Mouse (Mus musculus) heart, adult 18-20 months (tissue): Measurements from ENCODE around the gene Gm10142. TPM values are rescaled to one million over a fixed set of nuclear protein-coding genes. Genes with fewer than 3 reads are reported as not detected.
"Not testable (repeated sequence)": the region's sequence is repeated elsewhere in the genome, so short reads cannot be mapped to it uniquely, and the experiment has no call there.

Experiments
- DNase-seq, 2 experiments: peaks; one replicate each; pipeline ENCODE4 v3.0.0; 2021 to 2022; ENCODE audit warnings: mixed read lengths in 1 of 2
- total RNA-seq, 2 experiments: library from RNA; stranded (reverse); gene quantifications; 2 replicates each; pipeline ENCODE4 v1.2.3; 2021

Gene Gm10142
- total RNA-seq, 2 experiments from 2014 or later = not detected

DNA sequence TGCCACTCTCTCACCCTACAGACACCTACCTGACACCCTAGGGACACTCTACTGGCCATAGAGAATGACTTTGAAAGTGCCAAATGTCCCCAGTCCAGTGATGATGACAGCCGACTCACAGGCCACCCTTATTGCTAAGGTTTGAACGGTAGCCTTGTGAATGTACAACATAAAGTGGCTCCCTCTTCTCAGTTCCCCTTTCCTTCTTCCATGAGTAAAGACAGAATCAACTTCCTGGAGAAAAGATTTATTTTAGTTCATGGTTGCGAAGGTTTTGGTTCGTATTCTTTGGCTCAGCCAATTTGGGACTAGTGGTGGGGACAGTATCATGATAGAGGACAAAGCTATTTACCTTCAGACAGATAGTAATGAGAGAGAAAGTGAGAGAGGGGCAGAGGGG, 23.3 kb downstream of the Gm10142 start:
- DNase-seq = no peak

DNA sequence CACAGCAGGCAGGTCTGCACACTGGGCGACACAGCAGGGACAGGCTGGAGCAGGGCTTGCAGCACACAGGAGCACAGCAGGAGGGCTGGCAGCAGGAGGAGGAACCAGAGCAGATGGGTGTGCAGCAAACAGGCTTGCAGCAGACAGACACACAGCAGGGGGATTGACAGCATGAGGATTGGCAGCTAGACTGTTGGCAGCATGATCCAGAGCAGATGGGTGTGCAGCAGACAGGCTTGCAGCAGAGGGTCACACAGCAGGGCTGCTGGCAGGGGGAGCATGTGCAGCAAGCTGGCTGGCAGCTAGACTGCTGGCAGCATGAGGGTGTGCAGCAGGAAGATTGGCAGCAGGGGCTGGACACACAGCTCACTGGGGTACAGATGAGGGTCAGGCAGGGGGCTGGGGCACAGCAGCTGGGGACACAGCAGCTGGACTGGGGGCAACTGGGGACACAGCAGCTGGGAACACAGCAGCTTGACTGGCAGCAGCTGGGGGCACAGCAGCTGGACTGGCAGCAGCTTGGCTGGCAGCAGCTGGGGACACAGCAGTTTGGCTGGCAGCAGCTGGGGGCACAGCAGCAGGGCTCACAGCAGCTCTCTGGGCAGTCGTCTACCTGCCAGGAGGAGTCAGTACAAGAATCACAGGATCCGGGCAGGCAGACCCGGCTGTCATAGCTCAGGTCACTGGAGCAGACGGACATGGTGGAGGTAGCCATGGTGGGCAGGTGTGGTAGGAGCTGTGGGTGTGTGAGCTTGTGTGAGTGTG, 26.5 kb downstream of the Gm10142 start, which contains the start of gene Gm18596:
Gene Gm18596, minus strand, starts transcription at position 715 of the 765 bp plus-strand sequence.
- not testable (repeated sequence) for DNase-seq

DNA sequence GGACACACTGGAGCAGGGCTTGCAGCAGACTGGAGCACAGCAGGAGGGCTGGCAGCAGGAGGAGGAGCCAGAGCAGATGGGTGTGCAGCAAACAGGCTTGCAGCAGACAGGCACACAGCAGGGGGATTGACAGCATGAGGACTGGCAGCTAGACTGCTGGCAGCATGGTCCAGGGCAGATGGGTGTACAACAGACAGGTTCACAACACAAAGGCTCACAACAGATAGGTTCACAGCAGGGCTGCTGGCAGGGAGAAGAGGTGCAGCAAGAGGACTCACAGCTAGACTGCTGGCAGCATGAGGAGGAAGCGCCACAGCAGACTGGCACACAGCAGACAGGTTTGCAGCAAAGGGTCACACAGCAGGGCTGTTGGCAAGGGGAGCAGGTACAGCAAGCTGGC, 35.1 kb downstream of the Gm10142 start:
- not testable (repeated sequence) for DNase-seq

DNA sequence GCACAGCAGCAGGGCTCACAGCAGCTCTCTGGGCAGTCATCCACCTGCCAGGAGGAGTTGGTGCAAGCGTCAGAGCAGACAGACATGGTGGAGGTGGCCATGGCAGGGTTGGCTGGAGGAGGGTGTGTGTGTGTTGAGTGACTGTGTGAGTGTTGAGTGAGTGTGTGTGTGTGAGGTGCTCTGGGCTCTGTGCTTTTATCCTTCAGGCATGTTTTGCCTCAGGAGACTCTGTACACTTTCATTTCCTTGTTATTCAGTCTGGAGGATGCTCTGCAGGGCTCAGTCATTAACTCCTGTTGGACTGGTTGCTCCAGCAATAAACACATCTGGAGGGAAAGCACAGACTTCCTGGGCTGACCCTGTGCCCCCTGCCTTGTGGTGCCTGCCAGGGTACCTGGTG, 35.6 kb downstream of the Gm10142 start, which contains the start of gene Gm9736:
Gene Gm9736, minus strand, starts transcription at position 101 of the 400 bp plus-strand sequence.
- DNase-seq = not testable (repeated sequence)

DNA sequence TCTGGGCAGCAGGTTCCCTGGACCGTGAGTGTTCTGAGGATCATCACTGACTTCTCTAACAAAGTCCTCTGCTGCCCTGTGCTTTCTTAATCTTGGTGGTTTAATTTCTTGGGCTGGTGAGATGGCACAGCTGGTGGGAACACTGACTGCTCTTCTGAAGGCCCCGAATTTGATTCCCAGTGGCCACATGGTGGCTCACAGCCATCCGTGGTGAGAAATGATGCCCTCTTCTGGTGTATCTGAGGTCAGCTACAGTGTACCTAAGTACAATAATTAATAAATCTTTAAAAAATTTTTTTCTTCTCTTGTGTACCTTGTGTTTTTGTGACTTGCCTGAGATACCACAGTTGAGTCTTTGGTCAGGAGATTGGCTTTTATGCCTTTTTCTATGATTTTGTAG, 36.7 kb downstream of the Gm10142 start:
- DNase-seq = not testable (repeated sequence)

DNA sequence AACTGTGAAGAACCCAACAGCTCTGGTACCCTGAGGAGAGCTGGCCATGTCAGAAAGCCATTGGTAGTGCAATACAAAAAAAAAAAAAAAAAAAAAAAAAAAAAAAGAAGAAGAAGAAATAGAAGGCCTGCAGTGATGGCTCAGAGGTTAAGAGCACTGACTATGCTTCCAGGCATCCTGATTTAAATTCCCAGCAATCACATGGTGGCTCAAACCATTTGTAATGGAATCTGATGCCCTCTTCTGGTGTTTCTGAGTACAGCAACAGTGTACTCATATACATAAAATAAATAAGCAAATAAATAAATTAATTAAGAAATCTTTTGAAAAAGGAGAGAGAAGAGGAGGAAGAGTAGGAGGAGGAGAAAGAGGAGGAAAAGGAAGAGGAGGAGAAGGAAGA, 37.8 kb downstream of the Gm10142 start:
- no peak for DNase-seq

DNA sequence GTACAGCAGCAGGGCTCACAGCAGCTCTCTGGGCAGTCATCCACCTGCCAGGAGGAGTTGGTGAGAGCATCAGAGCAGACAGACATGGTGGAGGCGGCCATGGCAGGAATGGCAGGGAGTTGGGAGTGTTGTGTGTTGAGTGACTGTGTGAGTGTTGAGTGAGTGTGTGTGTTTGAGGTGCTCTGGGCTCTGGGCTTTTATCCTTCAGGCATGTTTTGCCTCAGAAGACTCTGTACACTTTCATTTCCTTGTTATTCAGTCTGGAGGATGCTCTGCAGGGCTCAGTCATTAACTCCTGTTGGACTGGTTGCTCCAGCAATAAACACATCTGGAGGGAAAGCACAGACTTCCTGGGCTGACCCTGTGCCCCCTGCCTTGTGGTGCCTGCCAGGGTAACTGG, 44.0 kb downstream of the Gm10142 start, which contains the start of gene Gm3233:
Gene Gm3233, minus strand, starts transcription at position 101 of the 400 bp plus-strand sequence.
- not testable (repeated sequence) for DNase-seq

Other genes with a start within 250 kb of the Gm10142 start
- gene Fam207a, start 200.0 kb upstream of the Gm10142 start, total RNA-seq = 10 to 100 TPM in 1 of 2 experiments, 1 to 10 TPM in 1; 8.3 to 10.5 TPM
- gene Itgb2, start 185.6 kb upstream of the Gm10142 start, total RNA-seq = 1 to 10 TPM; 6.8 to 7.9 TPM
- 100 to 1,000 TPM; 132 to 150 TPM for gene Pttg1ip, start 134.1 kb upstream of the Gm10142 start, total RNA-seq
- gene Sumo3, start 109.7 kb upstream of the Gm10142 start, total RNA-seq = 10 to 100 TPM; 81.7 to 82.3 TPM
- 10 to 100 TPM; 15.5 to 15.7 TPM for gene Gm49325, start 109.6 kb upstream of the Gm10142 start, total RNA-seq
- gene Ube2g2, start 93.5 kb upstream of the Gm10142 start, total RNA-seq = 10 to 100 TPM; 80.9 to 82.8 TPM
- gene Tspear, start 29.2 kb upstream of the Gm10142 start, total RNA-seq = not detected
- not detected for gene Gm19402, start 25.1 kb upstream of the Gm10142 start, total RNA-seq
- gene Gm9508, start 18.6 kb upstream of the Gm10142 start, total RNA-seq = not detected
- not detected for gene Gm10272, start 9.2 kb upstream of the Gm10142 start, total RNA-seq
- gene Gm10024, start 4.3 kb upstream of the Gm10142 start, total RNA-seq = not detected
- not detected for gene Krtap12-1, start 4.8 kb downstream of the Gm10142 start, total RNA-seq
- not detected for gene Gm10100, start 10.7 kb downstream of the Gm10142 start, total RNA-seq
- gene Gm18596, start 26.8 kb downstream of the Gm10142 start, total RNA-seq = not detected
- not detected for gene Gm9736, start 35.5 kb downstream of the Gm10142 start, total RNA-seq
- gene Gm3233, start 43.9 kb downstream of the Gm10142 start, total RNA-seq = not detected
- gene Gm3238, start 55.5 kb downstream of the Gm10142 start, total RNA-seq = not detected
- gene Gm7138, start 61.1 kb downstream of the Gm10142 start, total RNA-seq = not detected
- gene Gm3250, start 66.7 kb downstream of the Gm10142 start, total RNA-seq = not detected
- not detected for gene Gm7137, start 72.4 kb downstream of the Gm10142 start, total RNA-seq
- gene Gm9639, start 79.3 kb downstream of the Gm10142 start, total RNA-seq = not detected
- gene Gm19668, start 83.3 kb downstream of the Gm10142 start, total RNA-seq = not detected
- not detected for gene Gm9507, start 96.0 kb downstream of the Gm10142 start, total RNA-seq
- gene Gm2696, start 98.9 kb downstream of the Gm10142 start, total RNA-seq = not detected
- gene Krtap10-4, start 111.3 kb downstream of the Gm10142 start, total RNA-seq = not detected
- not detected for gene Krtap10-10, start 120.1 kb downstream of the Gm10142 start, total RNA-seq
- not detected for gene Gm36176, start 131.0 kb downstream of the Gm10142 start, total RNA-seq
- gene Gm10318, start 137.1 kb downstream of the Gm10142 start, total RNA-seq = not detected
- gene Gm3285, start 146.2 kb downstream of the Gm10142 start, total RNA-seq = not detected
- under 1 TPM; 0.49 to 0.69 TPM for gene Lrrc3, start 186.7 kb downstream of the Gm10142 start, total RNA-seq